9 mouse cellular contexts compared by ENCODE assay signal in the genomic region with DNA sequence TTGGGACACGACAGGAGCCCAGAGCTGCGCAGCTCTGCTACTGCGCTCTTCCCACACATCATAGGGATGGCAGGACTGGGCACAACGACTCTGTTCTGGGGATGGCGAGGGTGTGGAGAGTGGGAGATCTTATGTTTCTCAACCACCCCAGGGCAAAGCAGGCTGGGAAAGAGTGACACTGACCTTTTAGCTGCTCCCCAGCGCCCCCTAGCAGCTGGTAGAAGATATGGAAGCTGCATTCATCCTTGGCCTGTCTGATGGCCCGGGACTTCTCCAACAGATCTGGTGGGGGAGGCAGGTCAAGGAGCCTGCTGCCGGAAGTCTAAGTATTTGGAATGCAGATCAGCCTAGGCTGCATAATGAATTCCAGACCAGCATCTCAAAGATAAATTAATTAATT. TPM values are rescaled to one million over a fixed set of nuclear protein-coding genes. Genes with fewer than 3 reads are reported as not detected.
DNase-seq lines count a peak whose midpoint lies in the region; ATAC-seq and TF ChIP-seq lines count a peak whose summit lies in the region.
"Had no signal": no experiment of that assay in that cellular context is flagged by ENCODE, and none has a peak within 500 bp of the region (broad histone marks: within the 10 kb centered on the region; RNA-seq: fewer than 3 reads in every experiment).

No protein-coding gene starts in this region.

- 47% methylated on average over 8 of the region's 8 CpGs for WGBS in bone marrow, adult 2 months
- WGBS in forebrain, embryonic 14.5 days, result 56% methylated on average over 8 of the region's 8 CpGs

- peak; percentile 71 for TF ChIP-seq CTCF in layer of hippocampus, adult 2 months (conservative IDR thresholded peaks at IDR 0.05)
- TF ChIP-seq CTCF in bone marrow, adult 2 months (IDR thresholded peaks at IDR 0.05; ENCODE audit: control insufficient read depth, insufficient read depth, low read length), result peak; percentile 41; the same call in 1 of the 2 replicates

- no peak overlapping the region for H3K27ac ChIP-seq in layer of hippocampus, adult 2 months
- H3K27ac ChIP-seq in bone marrow, adult 2 months (ENCODE audit: control insufficient read depth, insufficient read depth, low read depth, low read length, poor library complexity), result no peak overlapping the region
- no peak overlapping the region for H3K27ac ChIP-seq in forebrain, embryonic 14.5 days (ENCODE audit: low read depth, low read length)

- H3K36me3 ChIP-seq in forebrain, embryonic 14.5 days (ENCODE audit: control insufficient read depth, insufficient read depth, low read length), result no peaks in the 10 kb centered on the region

- H3K9me3 ChIP-seq in forebrain, embryonic 14.5 days (replicated peaks; ENCODE audit: control insufficient read depth, low read length), result no peaks in the 10 kb centered on the region

- no peak overlapping the region for H3K4me3 ChIP-seq in layer of hippocampus, adult 2 months
- no peak overlapping the region for H3K4me3 ChIP-seq in bone marrow, adult 2 months (replicated peaks; ENCODE audit: control insufficient read depth, low read depth, low read length)
- H3K4me3 ChIP-seq in forebrain, embryonic 14.5 days (ENCODE audit: low read depth, low read length), result no peak overlapping the region

- DNase-seq in adrenal gland, postnatal 25 days, result peak; percentile 37
- DNase-seq in adrenal gland, adult 18-20 months (ENCODE audit: low spot score in 2 of 2), result no peak
- no peak for DNase-seq in layer of hippocampus, adult 2 months (ENCODE audit: low spot score in 2 of 2)
- no peak for DNase-seq in layer of hippocampus, postnatal 25 days (ENCODE audit: extremely low spot score in 1 of 2, low spot score in 1 of 2)
- DNase-seq in naive thymus-derived CD4-positive, alpha-beta T cell, adult 2 months (ENCODE audit: low read depth), result peak; percentile 28
- DNase-seq in right cerebral cortex, postnatal 36 days (ENCODE audit: low spot score in 2 of 2), result no peak
- DNase-seq in forebrain, embryonic 14.5 days (ENCODE audit: low spot score), result no peak

- TF ChIP-seq POLR2A in bone marrow, adult 2 months (IDR thresholded peaks at IDR 0.05; ENCODE audit: borderline replicate concordance, control insufficient read depth, low read depth, low read length), result no peak

- H3K27me3 ChIP-seq in forebrain, embryonic 14.5 days (replicated peaks; ENCODE audit: control insufficient read depth, insufficient read depth, low read length), result no peaks in the 10 kb centered on the region

- no peak for ATAC-seq in forebrain, embryonic 14.5 days

- no peak overlapping the region for H3K4me2 ChIP-seq in forebrain, embryonic 14.5 days (ENCODE audit: low read length)

- H3K4me1 ChIP-seq in bone marrow, adult 2 months (ENCODE audit: control insufficient read depth, insufficient read depth, low read length), result no peaks in the 10 kb centered on the region
- no peaks in the 10 kb centered on the region for H3K4me1 ChIP-seq in forebrain, embryonic 14.5 days (ENCODE audit: control insufficient read depth, insufficient read depth, low read length)

- H3K9ac ChIP-seq in forebrain, embryonic 14.5 days (ENCODE audit: low read length), result no peak overlapping the region

RNA-seq across cellular contexts. Expression of a gene that starts 16.9 kb away (rescaled TPM):
- 2.8 and 4.3 TPM in 2 replicates for total RNA-seq in adrenal gland, postnatal 25 days (2021)
- 1 to 10 TPM; 5.5 to 6.6 TPM for total RNA-seq in adrenal gland, adult 18-20 months (2021)
- 10 to 100 TPM; 30.4 TPM for total RNA-seq in layer of hippocampus, adult 2 months (2021)
- total RNA-seq in layer of hippocampus, postnatal 25 days (2021), result 10 to 100 TPM; 25.0 to 31.0 TPM
- polyA plus RNA-seq in bone marrow, adult 2 months (2011; ENCODE audit: insufficient read depth, insufficient read length, low replicate concordance, missing spikeins), result 0.41 TPM in 1 of 2 replicates, not detected in the other
- 0.74 and 1.1 TPM in 2 replicates for polyA plus RNA-seq in forebrain, embryonic 14.5 days (2014; fragmentation: Nextera tagmentation; extraction: Ambion mirVana)

RNA-seq across cellular contexts. Expression of a gene that starts 54.8 kb away (rescaled TPM):
- not detected in 2 replicates for total RNA-seq in adrenal gland, postnatal 25 days (2021)
- not detected for total RNA-seq in adrenal gland, adult 18-20 months (2021)
- not detected for total RNA-seq in layer of hippocampus, adult 2 months (2021)
- total RNA-seq in layer of hippocampus, postnatal 25 days (2021), result not detected
- polyA plus RNA-seq in bone marrow, adult 2 months (2011; ENCODE audit: insufficient read depth, insufficient read length, low replicate concordance, missing spikeins), result not detected in 2 replicates
- not detected in 2 replicates for polyA plus RNA-seq in forebrain, embryonic 14.5 days (2014; fragmentation: Nextera tagmentation; extraction: Ambion mirVana)
- polyA plus RNA-seq: liver, embryonic 16.5 days had no signal

Comparison
In these comparisons a context has a peak if more than half of its experiments do, and no peak if none do; other contexts are left out.
1. DNase-seq: peak in adrenal gland, postnatal 25 days (single experiment) and naive thymus-derived CD4-positive, alpha-beta T cell, adult 2 months (single experiment); none in adrenal gland, adult 18-20 months (0 of 2), layer of hippocampus, adult 2 months (0 of 2), layer of hippocampus, postnatal 25 days (0 of 2), right cerebral cortex, postnatal 36 days (0 of 2) and forebrain, embryonic 14.5 days (single experiment).